Mouse (Mus musculus) kidney, embryonic 14.5 days (tissue): ENCODE data around the gene Nudt11. TPM values are rescaled to one million over a fixed set of nuclear protein-coding genes. Genes with fewer than 3 reads are reported as not detected.
A peak's percentile ranks its signal among the peaks of the same experiment; 100 is the strongest.
"Not testable (repeated sequence)": the region's sequence is repeated elsewhere in the genome, so short reads cannot be mapped to it uniquely, and the experiment has no call there.

Experiments
- ATAC-seq: fragments of 200-750 bp; cut with Nextera tagmentation; 2 replicates; pipeline ENCODE4 v1.8.0; 2017; ENCODE audit warnings: moderate number of reproducible peaks, mild to moderate bottlenecking, moderate TSS enrichment, moderate library complexity; ENCODE audit not compliant: low FRiP score, low TSS enrichment
- H3K27ac ChIP-seq: fragments of 300-500 bp; sonication (generic); 2 replicates; pipeline ENCODE4 v1.5.1; 2014; ENCODE audit warnings: low read depth, mild to moderate bottlenecking, low read length, moderate library complexity, mixed read lengths
- H3K27me3 ChIP-seq: fragments of 300-500 bp; sonication (generic); 2 replicates; pipeline ENCODE4 v1.6.1; 2014; ENCODE audit warnings: mild to moderate bottlenecking, low read length; ENCODE audit not compliant: control insufficient read depth, insufficient read depth
- H3K36me3 ChIP-seq: fragments of 300-500 bp; sonication (generic); 2 replicates; pipeline ENCODE4 v1.6.1; 2014; ENCODE audit warnings: low read length, mixed read lengths; ENCODE audit not compliant: control insufficient read depth, insufficient read depth
- H3K4me1 ChIP-seq: fragments of 300-500 bp; sonication (generic); 2 replicates; pipeline ENCODE4 v1.6.1; 2014; ENCODE audit warnings: low read length, mixed read lengths; ENCODE audit not compliant: control insufficient read depth, insufficient read depth
- H3K4me2 ChIP-seq: fragments of 300-500 bp; sonication (generic); replicated peaks from 2 replicates; pipeline ENCODE4 v1.6.1; 2014; ENCODE audit warnings: low read depth, mild to moderate bottlenecking, low read length
- H3K4me3 ChIP-seq: fragments of 300-500 bp; sonication (generic); 2 replicates; pipeline ENCODE4 v1.5.1; 2014; ENCODE audit warnings: mild to moderate bottlenecking, low read length
- H3K9ac ChIP-seq: fragments of 300-500 bp; sonication (generic); 2 replicates; pipeline ENCODE4 v1.6.1; 2014; ENCODE audit warnings: low read depth, mild to moderate bottlenecking, low read length, moderate library complexity
- H3K9me3 ChIP-seq: fragments of 300-500 bp; sonication (generic); 2 replicates; pipeline ENCODE4 v1.6.1; 2016; ENCODE audit warnings: low read length; ENCODE audit not compliant: control insufficient read depth
- WGBS: fragments of 180-500 bp; shearing (Covaris S2); extraction: QIAGEN DNeasy Blood & Tissue Kit; methylation state at CpG from one replicate; pipeline ENCODE4 v1.1.7; 2014; 5-methylcytosine and 5-hydroxymethylcytosine counted together
- polyA plus RNA-seq: library from polyadenylated mRNA; unstranded; fragments of >200 nt; fragmentation: Nextera tagmentation; extraction: Ambion mirVana; gene quantifications from 2 replicates; pipeline ENCODE4 v1.2.1, GENCODE M21; 2014

The Nudt11 gene
- 7.7 and 8.1 TPM in 2 replicates for polyA plus RNA-seq

DNA sequence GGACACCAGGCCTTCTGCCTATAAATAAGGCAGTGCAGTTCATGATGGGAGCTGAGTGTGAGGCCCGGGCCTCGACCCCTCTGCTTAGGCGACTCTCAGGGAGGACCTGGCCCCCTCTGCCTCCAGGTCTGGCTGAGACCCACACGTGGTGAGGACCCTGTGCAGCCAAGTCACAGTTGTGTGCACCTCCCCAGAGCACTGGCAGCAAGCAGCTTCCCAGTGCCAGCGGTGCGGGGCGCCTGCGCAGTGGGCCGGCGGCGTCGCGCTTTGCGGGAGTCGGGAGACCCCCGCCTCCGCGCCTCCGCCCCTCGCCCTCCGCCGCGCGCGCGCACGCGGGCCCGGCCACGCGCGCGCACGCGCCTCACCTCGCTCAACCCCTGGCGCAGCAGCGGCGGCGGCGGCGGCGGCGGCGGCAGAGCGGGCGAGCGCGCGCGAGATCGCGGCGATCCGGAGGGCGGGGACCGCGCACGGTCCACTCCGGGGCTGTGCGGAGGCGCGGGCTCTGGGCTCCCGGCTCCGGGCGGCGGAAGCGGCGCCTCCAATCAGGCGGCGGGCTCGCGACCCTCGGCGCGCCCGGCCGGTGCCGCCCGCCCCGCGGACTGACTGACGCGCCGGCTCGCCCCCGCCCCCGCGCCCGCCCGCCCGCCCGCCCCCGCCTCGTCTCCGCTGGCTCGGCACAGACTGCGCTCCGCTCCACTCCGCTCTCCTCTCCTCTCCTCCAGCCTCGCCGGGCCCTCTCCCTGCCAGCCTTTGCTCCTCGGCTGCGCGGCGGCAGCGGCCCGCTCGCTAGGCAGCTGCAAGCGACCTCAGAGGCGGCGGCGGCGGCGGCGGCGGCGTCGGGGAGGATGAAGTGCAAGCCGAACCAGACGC lies at the start of gene Nudt11:
Nudt11 (plus strand) TSS at position 388 of the 870 bp plus-strand sequence.
- 0 out of 2 replicates have a peak within 1 kb of the TSS, but pooled peaks have one; percentile 12 for H3K4me2 ChIP-seq
- not testable (repeated sequence) for H3K9me3 ChIP-seq, H3K4me1 ChIP-seq, H3K9ac ChIP-seq, H3K27me3 ChIP-seq, H3K27ac ChIP-seq, H3K36me3 ChIP-seq
- 13% methylated on average over 6 of the region's 121 CpGs for WGBS
- ATAC-seq: peak; percentile 91
- H3K4me3 ChIP-seq: peak within 1 kb of the TSS; percentile 25; the same call in 1 of the 2 replicates

DNA sequence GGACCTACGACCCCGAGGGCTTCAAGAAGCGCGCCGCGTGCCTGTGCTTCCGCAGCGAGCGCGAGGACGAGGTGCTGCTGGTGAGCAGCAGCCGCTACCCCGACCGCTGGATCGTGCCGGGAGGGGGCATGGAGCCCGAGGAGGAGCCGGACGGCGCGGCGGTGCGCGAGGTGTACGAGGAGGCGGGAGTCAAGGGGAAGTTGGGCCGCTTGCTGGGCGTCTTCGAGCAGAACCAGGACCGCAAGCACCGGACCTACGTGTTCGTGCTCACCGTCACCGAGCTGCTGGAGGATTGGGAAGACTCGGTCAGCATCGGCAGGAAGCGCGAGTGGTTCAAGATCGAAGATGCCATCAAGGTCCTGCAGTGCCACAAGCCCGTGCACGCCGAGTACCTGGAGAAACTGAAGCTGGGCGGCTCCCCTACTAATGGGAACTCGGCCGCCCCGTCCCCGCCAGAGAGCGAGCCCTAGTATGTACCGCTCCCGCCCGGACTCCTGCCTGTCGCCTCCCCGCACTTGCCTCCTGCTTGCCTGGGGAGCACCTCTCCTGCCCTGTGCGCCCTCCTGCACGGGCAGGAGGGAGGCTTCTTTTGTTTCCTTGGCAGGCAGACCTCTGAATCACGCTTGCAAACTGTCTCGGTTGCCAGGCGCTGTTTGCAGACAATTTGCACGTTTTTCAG lies 822 bp downstream of the Nudt11 start:
- 23% methylated on average over 7 of the region's 60 CpGs for WGBS
- not testable (repeated sequence) for H3K9me3 ChIP-seq, H3K9ac ChIP-seq, H3K36me3 ChIP-seq, H3K27me3 ChIP-seq, H3K4me1 ChIP-seq, H3K27ac ChIP-seq
- Histone ChIP-seq H3K4me3 (peak overlapping the region; percentile 25; the same call in 1 of the 2 replicates), H3K4me2 (peak overlapping the region; percentile 40; the same call in 1 of the 2 replicates)
- peak; percentile 68 for ATAC-seq

GRCm38 (mm10) chrX:6061563-6061962 lies 14.3 kb downstream of the Nudt11 start:
- H3K36me3 ChIP-seq: no peaks in the 10 kb centered on the region
- no peak overlapping the region for H3K4me3 ChIP-seq
- no peak overlapping the region for H3K9ac ChIP-seq
- H3K9me3 ChIP-seq: no peaks in the 10 kb centered on the region
- 90% methylated on average over 1 of the region's 1 CpGs for WGBS
- H3K4me1 ChIP-seq: no peaks in the 10 kb centered on the region
- H3K27ac ChIP-seq: no peak overlapping the region
- no peaks in the 10 kb centered on the region for H3K27me3 ChIP-seq
- ATAC-seq: no peak
- H3K4me2 ChIP-seq: no peak overlapping the region

- no peaks in the 10 kb centered on the region for H3K4me1 ChIP-seq
- no peak for ATAC-seq
- WGBS: 92% methylated on average over 39 of the region's 39 CpGs
- H3K36me3 ChIP-seq: no peaks in the 10 kb centered on the region
- peaks cover 15% of the 10 kb centered on the region for H3K9me3 ChIP-seq
- H3K27me3 ChIP-seq: no peaks in the 10 kb centered on the region
- H3K9ac ChIP-seq: no peak within 1 kb of the TSS
- no peak within 1 kb of the TSS for H3K4me3 ChIP-seq
- no peak within 1 kb of the TSS for H3K4me2 ChIP-seq
- no peak within 1 kb of the TSS for H3K27ac ChIP-seq
These were observed 35.9 kb downstream of the Nudt11 start, which contains the start of gene AU022751 for GRCm38 (mm10) chrX:6082954-6083680. TSS of gene AU022751 (minus strand) at chrX:6083419.

- Histone ChIP-seq H3K27ac (no peak overlapping the region), H3K9me3 (no peaks in the 10 kb centered on the region), H3K4me3 (peak overlapping the region; percentile 29; the same call in 1 of the 2 replicates), H3K27me3 (no peaks in the 10 kb centered on the region; the same call in 1 of the 2 replicates), H3K36me3 (no peaks in the 10 kb centered on the region), H3K4me1 (no peaks in the 10 kb centered on the region), H3K4me2 (0 out of 2 replicates have a peak overlapping the region, but pooled peaks have one; percentile 43), H3K9ac (no peak overlapping the region)
- WGBS: 37% methylated on average over 12 of the region's 12 CpGs
- no peak for ATAC-seq
These were observed 44.3 kb downstream of the Nudt11 start for GRCm38 (mm10) chrX:6091547-6091946.

GRCm38 (mm10) chrX:6091996-6092757 lies 44.9 kb downstream of the Nudt11 start:
- 16% methylated on average over 28 of the region's 30 CpGs for WGBS
- Histone ChIP-seq H3K4me1 (no peaks in the 10 kb centered on the region), H3K27me3 (no peaks in the 10 kb centered on the region; the same call in 1 of the 2 replicates), H3K9ac (no peak overlapping the region), H3K36me3 (no peaks in the 10 kb centered on the region), H3K4me3 (peak overlapping the region; percentile 29; the same call in 1 of the 2 replicates), H3K9me3 (no peaks in the 10 kb centered on the region), H3K27ac (no peak overlapping the region), H3K4me2 (peak overlapping the region; percentile 43)
- peak; percentile 81; the same call in 1 of the 2 replicates for ATAC-seq
